Mouse (Mus musculus) right cerebral cortex, adult 2 months (tissue): ENCODE data around the gene Yeats2.

ENCODE experiments used
- DNase-seq, 2 experiments: peaks; one replicate each; pipeline ENCODE4 v3.0.0; 2021 to 2022; ENCODE audit warnings: low spot score in 2 of 2

Yeats2 gene

GRCm38 (mm10) chr16:20191161-20191882, 50.5 kb downstream of the Yeats2 start:
- no peak for DNase-seq

DNA sequence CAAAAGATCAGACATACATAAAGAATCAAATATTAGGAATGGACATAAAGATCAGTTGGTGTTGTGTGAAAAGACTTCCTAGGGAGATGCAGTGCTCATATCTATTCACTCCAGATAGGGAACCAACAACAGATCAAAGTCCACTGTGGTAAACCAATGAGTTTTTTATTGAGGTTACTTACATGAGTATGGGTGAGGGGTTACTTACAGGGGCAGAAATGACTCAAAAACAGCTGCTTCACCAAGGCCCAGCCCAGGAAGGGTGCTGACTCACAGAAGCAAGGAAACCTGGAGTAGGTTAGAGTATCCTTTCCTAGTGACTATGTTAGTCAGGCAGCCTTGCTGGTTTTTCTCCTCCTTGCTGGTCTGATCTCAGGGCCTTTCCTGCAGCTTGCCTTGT, 51.2 kb downstream of the Yeats2 start:
- DNase-seq, result no peak

DNA sequence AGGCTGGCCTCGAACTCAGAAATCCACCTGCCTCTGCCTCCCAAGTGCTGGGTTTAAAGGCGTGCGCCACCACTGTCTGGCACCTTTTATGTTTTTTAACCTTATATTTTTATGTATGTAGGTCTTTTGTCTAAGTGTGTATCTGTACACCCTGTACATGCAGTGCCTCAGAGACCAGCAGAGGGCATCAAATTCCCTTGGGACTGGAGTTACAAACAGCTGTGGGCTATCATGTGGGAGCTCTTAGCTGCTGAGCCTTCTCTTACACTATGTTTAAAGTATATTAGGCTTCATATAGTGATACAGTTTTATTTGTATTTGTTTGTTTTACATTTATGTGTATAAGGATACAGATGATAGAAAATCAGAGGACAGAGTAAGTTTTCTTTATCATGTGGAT, 54.7 kb downstream of the Yeats2 start:
- no peak for DNase-seq

DNA sequence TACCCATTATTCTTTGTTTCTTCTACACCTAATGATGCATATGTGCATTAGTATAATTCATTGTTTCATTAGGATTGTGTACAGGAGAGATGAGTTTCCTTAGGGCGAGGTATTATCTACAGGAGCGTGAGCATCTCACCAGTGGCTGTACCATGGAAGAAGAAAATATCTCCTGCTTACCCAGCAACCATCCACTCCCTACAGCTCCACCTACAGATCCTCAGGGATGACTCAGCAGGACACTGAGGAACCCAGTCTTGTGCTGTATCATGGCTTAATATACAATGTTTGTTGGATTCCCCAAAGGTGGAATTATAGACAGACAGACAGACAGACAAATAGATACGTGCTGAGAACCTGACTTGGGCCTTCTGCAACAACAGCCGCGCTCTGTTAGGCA, 56.1 kb downstream of the Yeats2 start:
- DNase-seq, result peak in 1 of 2 experiments; percentile 30

- DNase-seq, result no peak
Observed at GRCm38 (mm10) chr16:20199501-20200201, 58.8 kb downstream of the Yeats2 start.

- peak; percentile 54 to 60 for DNase-seq
Observed at GRCm38 (mm10) chr16:20213591-20214226, 72.8 kb downstream of the Yeats2 start.

GRCm38 (mm10) chr16:20222726-20223125, 81.9 kb downstream of the Yeats2 start:
- no peak for DNase-seq

DNA sequence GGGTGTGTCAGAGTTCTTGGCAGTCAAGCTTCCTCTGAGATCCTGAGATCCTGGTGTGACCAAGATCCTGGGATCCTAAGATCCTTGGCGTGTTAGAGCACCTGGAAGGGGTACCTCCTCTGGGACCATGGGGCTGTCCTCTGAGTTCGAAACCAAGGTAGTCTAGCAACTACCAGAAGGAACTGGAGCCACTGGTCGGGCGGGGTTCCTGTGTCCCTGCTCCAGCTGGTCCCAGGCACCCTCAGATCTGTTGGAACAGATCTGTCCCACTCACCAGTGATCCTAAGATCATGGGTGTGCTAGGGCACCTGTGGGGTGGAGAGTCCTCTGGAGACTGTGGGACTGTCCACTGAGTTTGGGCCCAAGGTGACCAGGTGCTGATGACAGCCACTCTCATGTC, 85.8 kb downstream of the Yeats2 start:
- no peak for DNase-seq

DNA sequence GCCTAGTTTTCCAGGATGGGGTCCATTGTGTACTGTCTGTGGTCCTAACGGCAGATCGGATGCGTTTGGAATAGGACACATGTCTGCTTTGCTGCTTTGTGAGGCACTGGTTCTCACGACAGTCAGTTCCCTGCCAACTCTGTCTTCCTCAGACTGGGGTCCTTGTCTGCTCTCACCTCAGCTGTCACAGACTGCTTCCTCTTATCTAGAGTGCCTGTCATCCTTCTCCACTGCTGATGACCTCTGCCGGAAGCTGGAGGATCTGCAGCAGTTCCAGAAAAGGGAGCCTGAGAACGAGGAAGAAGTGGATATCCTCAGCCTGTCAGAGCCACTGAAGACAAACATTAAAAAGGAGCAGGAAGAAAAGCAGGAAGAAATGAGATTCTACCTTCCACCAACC, 86.6 kb downstream of the Yeats2 start:
- peak in 1 of 2 experiments; percentile 42 for DNase-seq

GRCm38 (mm10) chr16:20228167-20228566, 87.3 kb downstream of the Yeats2 start:
- no peak for DNase-seq

GRCm38 (mm10) chr16:20234406-20234805, 93.5 kb downstream of the Yeats2 start:
- DNase-seq, result no peak

DNA sequence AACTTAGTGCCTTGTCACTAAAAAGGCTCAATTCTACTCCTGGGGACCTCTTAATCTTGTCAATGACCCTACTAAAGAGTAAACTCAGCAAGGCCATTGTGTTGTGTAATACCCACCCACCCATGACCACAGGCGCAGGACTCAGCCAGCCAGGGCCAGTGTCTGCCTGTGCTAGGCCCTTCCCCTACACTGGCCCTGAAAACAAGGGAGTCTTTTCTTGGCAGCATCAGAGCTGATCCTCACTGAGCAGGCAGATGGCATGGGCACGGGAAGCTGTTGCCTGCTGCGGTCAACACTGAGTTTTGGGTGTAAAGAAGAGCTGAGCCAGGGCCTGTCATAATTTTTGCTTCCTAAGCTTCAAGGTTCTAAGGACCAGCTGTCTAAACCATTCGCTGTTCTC, 96.6 kb downstream of the Yeats2 start:
- DNase-seq, result peak; percentile 31 to 35

- no peak for DNase-seq
Observed at GRCm38 (mm10) chr16:20238646-20239045, 97.8 kb downstream of the Yeats2 start.

DNA sequence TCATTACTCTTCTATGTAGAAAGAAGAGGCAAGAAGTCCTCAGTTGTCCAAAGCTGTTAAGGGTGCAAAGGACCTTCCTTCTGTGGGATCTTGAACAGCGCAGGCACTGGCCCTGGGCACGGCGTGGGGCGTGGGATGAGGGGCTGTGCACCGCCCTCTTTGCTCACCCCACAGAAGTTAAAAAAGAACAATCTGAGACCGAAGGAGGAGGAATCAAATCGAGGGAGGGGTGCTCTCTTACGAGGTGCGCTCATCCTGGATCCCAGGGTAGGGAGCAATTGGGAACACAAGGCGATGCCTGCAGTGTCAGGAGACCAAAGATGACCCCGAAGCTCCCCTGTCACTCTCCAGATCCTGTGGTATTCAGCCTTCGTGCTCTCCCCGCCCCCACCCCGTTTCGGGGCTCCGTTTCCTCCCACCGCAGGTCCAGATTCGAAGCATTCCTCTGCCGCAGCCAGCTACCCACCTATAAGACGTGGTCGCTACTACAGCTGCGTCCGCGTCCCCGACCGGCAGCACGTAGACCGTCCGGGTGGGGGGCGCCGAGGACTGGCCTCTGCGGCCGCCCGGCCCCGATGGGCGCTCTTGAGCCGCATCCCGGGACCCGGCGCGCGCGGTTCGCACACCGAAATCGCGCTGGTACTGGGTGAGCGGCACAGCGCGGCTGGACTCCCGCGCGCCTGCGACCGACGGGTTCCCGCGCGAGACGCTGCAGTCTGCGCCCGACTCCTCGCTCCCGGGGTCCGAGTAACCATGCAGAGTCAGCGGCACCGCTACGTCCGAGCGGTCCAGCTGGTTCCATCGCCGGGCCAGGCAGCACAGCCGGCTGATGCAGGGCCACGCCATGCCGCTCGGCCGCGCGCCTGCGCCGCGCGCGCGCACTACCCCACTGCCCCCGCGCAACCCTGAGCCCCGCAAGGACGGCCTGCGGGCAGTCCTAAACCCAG, 99.9 kb downstream of the Yeats2 start, which contains the start of gene Map6d1:
Gene Map6d1, minus strand, starts transcription at position 891 of the 947 bp plus-strand sequence.
- DNase-seq, result peak; percentile 59 to 69

- no peak for DNase-seq
Observed at GRCm38 (mm10) chr16:20247103-20247502, 106.2 kb downstream of the Yeats2 start.

DNA sequence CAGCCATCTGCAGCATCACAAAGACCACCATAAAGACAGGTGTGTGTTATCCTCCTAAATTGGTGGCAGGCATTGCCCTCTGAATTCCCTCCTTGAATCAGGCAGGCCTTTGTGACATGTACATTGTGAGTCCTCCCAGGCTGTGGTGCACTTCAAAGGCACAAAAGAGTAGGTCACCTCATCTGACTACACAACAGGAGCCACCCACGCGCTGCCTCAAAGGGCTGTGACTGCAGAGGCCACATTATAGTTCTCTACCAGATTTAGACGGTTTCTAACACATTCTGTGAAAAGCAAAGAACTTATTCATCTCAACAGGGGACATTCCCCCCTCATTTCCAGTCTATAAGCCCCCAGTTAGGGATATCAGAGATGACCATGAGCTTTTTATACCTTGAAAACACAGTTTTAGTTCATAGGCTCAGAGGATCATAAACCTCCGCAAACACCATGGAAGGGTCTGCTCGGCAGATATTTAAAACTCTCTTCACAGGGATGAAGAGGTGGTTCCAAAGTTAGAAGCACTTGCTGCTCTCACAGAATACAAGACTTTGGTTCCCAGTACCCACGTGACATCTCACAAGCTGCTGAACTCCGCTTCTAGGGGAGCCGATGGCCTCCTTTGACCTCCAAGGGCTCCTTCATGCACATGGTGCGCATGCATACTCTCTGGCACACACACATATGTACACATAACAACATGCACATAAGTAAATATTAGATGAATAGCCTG, 107.7 kb downstream of the Yeats2 start:
- DNase-seq, result peak; percentile 36 to 52

DNA sequence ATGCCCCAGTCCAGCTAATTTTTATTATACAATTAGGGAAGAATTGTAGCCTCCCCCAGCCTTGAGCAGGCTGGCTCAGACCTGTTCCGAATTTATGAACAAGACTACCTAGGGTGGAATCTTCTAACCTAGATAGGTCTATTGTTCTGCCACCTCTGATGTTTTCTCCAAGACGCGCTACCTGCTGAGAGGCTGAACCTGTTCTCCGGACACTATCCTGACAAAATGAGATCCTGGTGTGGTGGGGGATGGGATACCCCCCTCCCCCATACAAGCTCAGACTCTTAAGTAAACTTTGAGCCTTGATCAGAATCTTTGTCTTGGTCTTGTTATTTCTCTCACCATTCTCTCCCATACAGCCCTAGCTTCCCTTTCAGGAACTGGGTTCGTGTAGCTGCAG, 117.1 kb downstream of the Yeats2 start:
- no peak for DNase-seq

DNA sequence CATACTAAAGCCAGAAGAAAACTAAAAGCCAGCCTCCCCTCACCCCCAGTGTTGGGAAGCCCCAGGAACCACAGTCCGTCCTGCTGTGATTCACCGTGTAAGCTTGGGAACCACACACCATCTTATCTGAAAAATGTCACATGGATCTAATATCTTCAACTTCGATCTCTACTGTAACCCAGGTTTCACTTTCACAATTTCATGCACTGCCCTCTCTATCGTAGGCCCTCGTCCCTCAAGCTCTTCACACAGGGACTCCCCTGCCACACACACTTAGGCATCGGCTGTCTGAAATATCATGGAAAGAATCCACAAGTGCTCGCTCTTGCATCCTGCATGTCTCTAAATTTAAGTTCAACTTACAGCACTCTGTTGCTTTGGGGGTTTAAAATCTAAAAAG, 124.2 kb downstream of the Yeats2 start:
- no peak for DNase-seq

DNA sequence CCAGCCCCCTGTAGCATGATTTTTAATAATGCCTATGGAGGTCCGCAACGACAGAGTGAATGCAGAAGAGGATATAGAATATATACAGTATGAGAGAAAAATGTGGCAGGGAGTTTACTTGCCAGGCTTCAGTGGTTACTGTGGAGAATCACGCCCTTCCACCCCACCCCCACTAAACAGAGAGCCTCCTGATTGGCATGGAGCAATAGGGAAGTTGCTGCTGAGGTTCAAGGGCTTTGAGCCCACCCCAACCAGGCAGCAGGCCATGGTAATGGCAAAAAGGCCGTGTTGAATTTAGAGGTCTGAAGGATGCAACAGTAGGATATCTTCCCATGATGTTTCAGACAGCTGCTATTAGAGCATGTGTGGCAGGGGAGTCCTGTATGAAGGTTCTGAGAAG, 130.5 kb downstream of the Yeats2 start:
- no peak for DNase-seq

- DNase-seq, result no peak
Observed at GRCm38 (mm10) chr16:20272994-20273393, 132.1 kb downstream of the Yeats2 start.

GRCm38 (mm10) chr16:20279395-20279794, 138.5 kb downstream of the Yeats2 start:
- DNase-seq, result no peak
